Mouse (Mus musculus): ENCODE data around the gene Adcy3. TPM values are rescaled to one million over a fixed set of nuclear protein-coding genes. Genes with fewer than 3 reads are reported as not detected.
A peak's percentile ranks its signal among the peaks of the same experiment; 100 is the strongest.

Adcy3 gene
- polyA plus RNA-seq, 1 experiment from 2014 or later = 6.8 TPM

GRCm38 (mm10) chr12:4188171-4189059, 55.5 kb downstream of the Adcy3 start:
- H3K4me3 ChIP-seq = no peak overlapping the region

GRCm38 (mm10) chr12:4189060-4189447, 56.2 kb downstream of the Adcy3 start:
- peaks cover 11% of the 10 kb centered on the region for H3K4me1 ChIP-seq
- no peak overlapping the region for H3K4me2 ChIP-seq (replicated peaks)
- no peaks in the 10 kb centered on the region for H3K36me3 ChIP-seq
- H3K9ac ChIP-seq (replicated peaks) = no peak overlapping the region
- H3K9me3 ChIP-seq = no peaks in the 10 kb centered on the region
- no peaks in the 10 kb centered on the region for H3K27me3 ChIP-seq
- no peak overlapping the region for H3K27ac ChIP-seq (replicated peaks)
- WGBS = 35% methylated on average over 5 of the region's 5 CpGs
- ATAC-seq (ENCODE audit: low FRiP score, low read depth) = no peak
- no peak overlapping the region for H3K4me3 ChIP-seq

More at GRCm38 (mm10) chr12:4188171-4189059, 55.5 kb downstream of the Adcy3 start:
- Histone ChIP-seq H3K4me2 (replicated peaks) (no peak overlapping the region), H3K27me3 (no peaks in the 10 kb centered on the region), H3K9me3 (no peaks in the 10 kb centered on the region), H3K4me1 (peaks cover 11% of the 10 kb centered on the region), H3K9ac (replicated peaks) (no peak overlapping the region), H3K27ac (replicated peaks) (peak overlapping the region; percentile 49), H3K36me3 (no peaks in the 10 kb centered on the region)
- 33% methylated on average over 14 of the region's 14 CpGs for WGBS
- ATAC-seq (ENCODE audit: low FRiP score, low read depth) = peak; percentile 84

DNA sequence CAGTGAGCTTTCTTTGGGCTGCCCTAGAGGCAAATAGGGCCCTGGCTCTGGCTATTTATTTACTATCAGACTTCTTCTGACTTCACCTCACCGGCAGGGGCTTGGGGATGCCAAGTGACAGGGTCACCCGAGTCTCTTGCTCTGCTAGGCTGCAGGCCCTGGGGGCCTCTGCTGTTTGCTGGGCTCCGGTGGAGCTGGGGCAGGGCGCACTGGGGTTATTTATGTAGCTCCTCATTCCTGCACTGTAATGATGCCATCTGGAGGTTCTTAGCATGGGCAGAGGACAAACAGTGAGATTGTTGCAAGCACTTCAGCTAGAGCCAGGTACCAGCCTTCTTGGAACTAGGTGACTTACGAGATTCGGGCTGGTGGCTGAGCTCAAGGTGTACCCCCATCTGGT, 59.6 kb downstream of the Adcy3 start:
- H3K4me3 ChIP-seq = no peak overlapping the region
- no peak overlapping the region for H3K9ac ChIP-seq (replicated peaks)
- no peak overlapping the region for H3K4me2 ChIP-seq (replicated peaks)
- ATAC-seq (ENCODE audit: low FRiP score, low read depth) = no peak
- WGBS = 83% methylated on average over 6 of the region's 6 CpGs
- no peaks in the 10 kb centered on the region for H3K27me3 ChIP-seq
- H3K36me3 ChIP-seq = no peaks in the 10 kb centered on the region
- H3K9me3 ChIP-seq = no peaks in the 10 kb centered on the region
- no peak overlapping the region for H3K27ac ChIP-seq (replicated peaks)
- peaks cover 11% of the 10 kb centered on the region for H3K4me1 ChIP-seq

DNA sequence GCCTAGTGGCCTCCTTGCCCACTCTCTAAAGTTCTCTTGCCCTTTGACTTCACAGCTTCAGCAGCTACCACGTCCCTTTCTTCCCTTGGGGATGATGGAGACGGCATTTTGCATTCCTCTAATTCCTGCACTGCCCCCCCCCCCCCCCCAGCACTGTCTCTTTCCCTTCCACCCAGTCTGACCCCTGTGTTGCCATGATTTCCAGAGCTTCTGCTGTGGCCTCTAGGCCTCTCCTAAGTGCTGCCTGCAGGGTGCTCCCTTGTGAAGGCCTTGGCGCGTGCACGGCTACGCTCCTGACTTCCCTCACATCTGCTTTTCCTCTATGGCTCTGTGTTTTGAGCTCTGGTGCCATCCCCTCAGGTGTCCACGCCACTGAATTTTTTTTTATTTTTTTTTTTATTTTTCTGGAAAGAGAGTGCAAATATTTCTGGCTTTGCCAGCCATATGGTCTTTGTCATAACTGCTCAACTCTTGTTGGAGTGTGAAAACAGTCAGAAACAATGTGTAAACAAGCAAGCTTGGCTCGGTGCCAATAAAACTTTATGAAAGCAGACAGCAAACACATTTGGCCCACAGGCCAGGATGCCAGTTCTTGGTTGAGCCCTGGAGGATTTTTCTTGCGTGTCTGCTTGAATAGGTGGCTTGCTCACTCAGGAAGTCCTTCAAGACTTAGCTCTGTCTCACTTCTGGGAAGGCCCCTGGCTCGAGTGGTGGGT, 60.3 kb downstream of the Adcy3 start:
- WGBS = 76% methylated on average over 9 of the region's 10 CpGs
- Histone ChIP-seq H3K4me2 (replicated peaks) (no peak overlapping the region), H3K36me3 (no peaks in the 10 kb centered on the region), H3K27ac (replicated peaks) (no peak overlapping the region), H3K9me3 (no peaks in the 10 kb centered on the region), H3K4me1 (peaks cover 7% of the 10 kb centered on the region; the same call in 1 of the 2 replicates), H3K9ac (replicated peaks) (no peak overlapping the region), H3K4me3 (no peak overlapping the region), H3K27me3 (no peaks in the 10 kb centered on the region)
- ATAC-seq (ENCODE audit: low FRiP score, low read depth) = no peak

DNA sequence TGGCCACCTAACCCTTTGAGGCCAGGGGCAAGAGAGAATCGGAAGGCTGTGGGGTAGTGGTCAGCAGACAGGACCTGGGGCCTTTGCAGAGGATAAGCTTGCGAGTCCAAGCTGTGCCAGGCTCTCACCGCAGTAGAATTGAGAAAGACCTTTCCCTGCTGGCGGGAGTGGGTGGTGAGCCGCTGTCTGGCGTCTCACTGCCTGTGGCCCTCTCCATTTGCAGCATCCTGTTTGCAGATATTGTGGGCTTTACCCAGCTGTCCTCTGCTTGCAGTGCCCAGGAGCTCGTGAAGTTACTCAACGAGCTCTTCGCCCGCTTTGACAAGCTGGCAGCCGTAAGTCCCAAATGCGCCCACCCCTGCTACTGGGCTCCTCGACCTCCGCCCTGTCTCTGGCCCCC, 61.7 kb downstream of the Adcy3 start:
- 94% methylated on average over 14 of the region's 14 CpGs for WGBS

GRCm38 (mm10) chr12:4198702-4199101, 65.8 kb downstream of the Adcy3 start:
- no peak for ATAC-seq (ENCODE audit: low FRiP score, low read depth)
- Histone ChIP-seq H3K9ac (replicated peaks) (no peak overlapping the region), H3K27ac (replicated peaks) (no peak overlapping the region), H3K4me1 (no peaks in the 10 kb centered on the region), H3K9me3 (no peaks in the 10 kb centered on the region), H3K27me3 (no peaks in the 10 kb centered on the region), H3K4me3 (no peak overlapping the region), H3K4me2 (replicated peaks) (no peak overlapping the region), H3K36me3 (peaks cover 10% of the 10 kb centered on the region; the same call in 1 of the 2 replicates)
- 96% methylated on average over 4 of the region's 4 CpGs for WGBS

More for the DNA sequence above, 61.7 kb downstream of the Adcy3 start:
- no peaks in the 10 kb centered on the region for H3K9me3 ChIP-seq
- no peak overlapping the region for H3K27ac ChIP-seq (replicated peaks)
- H3K27me3 ChIP-seq = no peaks in the 10 kb centered on the region
- H3K4me1 ChIP-seq = no peaks in the 10 kb centered on the region
- no peak overlapping the region for H3K4me3 ChIP-seq
- H3K9ac ChIP-seq (replicated peaks) = no peak overlapping the region
- no peak for ATAC-seq (ENCODE audit: low FRiP score, low read depth)
- H3K36me3 ChIP-seq = 0 out of 2 replicates have a peak, but pooled peaks cover 3% of the 10 kb centered on the region
- H3K4me2 ChIP-seq (replicated peaks) = no peak overlapping the region

DNA sequence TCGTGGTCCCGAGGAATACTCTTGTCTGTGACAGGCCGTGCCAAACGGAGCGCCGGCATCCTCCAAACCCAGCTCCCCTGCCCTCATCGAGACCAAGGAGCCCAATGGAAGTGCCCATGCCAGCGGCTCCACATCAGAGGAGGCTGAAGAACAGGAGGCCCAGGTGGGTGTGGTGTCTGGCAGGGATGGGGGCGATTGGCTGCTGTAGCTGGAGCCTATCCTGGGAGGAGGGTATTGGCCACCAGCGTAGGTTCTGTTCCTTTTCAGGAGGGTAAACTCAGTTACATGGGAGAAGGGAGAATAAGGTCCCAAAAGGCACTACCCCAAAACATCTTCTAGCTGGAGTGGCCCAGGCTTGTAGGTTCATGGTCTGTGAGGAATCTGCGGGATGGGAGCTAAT, 66.4 kb downstream of the Adcy3 start:
- ATAC-seq (ENCODE audit: low FRiP score, low read depth) = no peak
- WGBS = 95% methylated on average over 11 of the region's 11 CpGs
- H3K4me3 ChIP-seq = no peak overlapping the region

DNA sequence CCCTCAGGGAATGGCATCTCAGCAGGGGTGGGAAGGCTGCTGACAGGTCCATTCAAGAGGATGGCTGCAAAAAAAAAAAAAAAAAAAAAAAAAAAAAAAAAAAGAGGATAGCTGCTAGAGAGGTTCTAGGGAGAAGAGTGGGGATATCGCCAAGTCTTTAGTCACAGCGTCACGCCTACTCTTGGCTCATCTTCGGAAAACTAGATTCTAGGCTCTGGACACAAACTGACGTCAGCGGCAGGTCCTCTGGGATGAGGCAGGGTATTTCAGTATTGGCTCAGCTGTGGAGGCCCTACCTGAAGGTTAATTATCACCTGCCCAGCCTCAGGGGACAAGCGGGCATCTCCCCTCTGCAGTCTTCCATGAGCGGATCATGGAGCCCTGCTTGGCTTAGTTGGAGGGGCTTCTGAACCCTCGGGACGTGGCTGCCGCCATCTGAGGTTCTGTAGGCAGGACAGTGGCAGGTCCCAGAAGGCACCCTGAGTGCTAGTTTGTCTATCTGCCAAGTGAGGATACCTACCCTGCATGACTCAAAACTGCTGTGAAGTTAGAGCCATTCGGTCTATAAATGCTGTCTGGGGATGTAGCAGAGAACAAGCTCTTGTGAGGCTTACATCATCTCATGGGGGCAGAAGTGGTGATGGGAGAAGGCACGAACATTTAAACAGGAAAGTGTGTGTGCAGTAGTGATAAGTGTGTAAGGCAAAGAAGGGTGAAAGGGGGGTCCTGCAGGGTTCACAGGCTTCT, 68.7 kb downstream of the Adcy3 start:
- Histone ChIP-seq H3K36me3 (peaks cover 25% of the 10 kb centered on the region), H3K4me2 (replicated peaks) (no peak overlapping the region), H3K9ac (replicated peaks) (no peak overlapping the region), H3K4me3 (no peak overlapping the region), H3K4me1 (no peaks in the 10 kb centered on the region), H3K27me3 (no peaks in the 10 kb centered on the region), H3K27ac (replicated peaks) (no peak overlapping the region), H3K9me3 (no peaks in the 10 kb centered on the region)
- 87% methylated on average over 13 of the region's 13 CpGs for WGBS
- ATAC-seq (ENCODE audit: low FRiP score, low read depth) = no peak

More for the DNA sequence above, 66.4 kb downstream of the Adcy3 start:
- no peaks in the 10 kb centered on the region for H3K9me3 ChIP-seq
- no peak overlapping the region for H3K27ac ChIP-seq (replicated peaks)
- no peaks in the 10 kb centered on the region for H3K27me3 ChIP-seq
- no peaks in the 10 kb centered on the region for H3K4me1 ChIP-seq
- peaks cover 10% of the 10 kb centered on the region; the same call in 1 of the 2 replicates for H3K36me3 ChIP-seq
- H3K4me2 ChIP-seq (replicated peaks) = no peak overlapping the region
- H3K9ac ChIP-seq (replicated peaks) = no peak overlapping the region

- no peak overlapping the region for H3K4me3 ChIP-seq
- H3K9ac ChIP-seq (replicated peaks) = no peak overlapping the region
- no peaks in the 10 kb centered on the region for H3K9me3 ChIP-seq
- no peaks in the 10 kb centered on the region for H3K27me3 ChIP-seq
- no peaks in the 10 kb centered on the region for H3K4me1 ChIP-seq
- ATAC-seq (ENCODE audit: low FRiP score, low read depth) = no peak
- no peak overlapping the region for H3K27ac ChIP-seq (replicated peaks)
- H3K36me3 ChIP-seq = peaks cover 30% of the 10 kb centered on the region
- no peak overlapping the region for H3K4me2 ChIP-seq (replicated peaks)
- WGBS = 92% methylated on average over 4 of the region's 4 CpGs
Measured at GRCm38 (mm10) chr12:4202206-4202605, 69.3 kb downstream of the Adcy3 start.

GRCm38 (mm10) chr12:4206106-4206505, 73.2 kb downstream of the Adcy3 start:
- no peak overlapping the region for H3K4me3 ChIP-seq
- no peak overlapping the region for H3K9ac ChIP-seq (replicated peaks)
- H3K36me3 ChIP-seq = peaks cover 38% of the 10 kb centered on the region
- H3K27me3 ChIP-seq = no peaks in the 10 kb centered on the region
- no peak overlapping the region for H3K4me2 ChIP-seq (replicated peaks)
- no peak for ATAC-seq (ENCODE audit: low FRiP score, low read depth)
- WGBS = 94% methylated on average over 11 of the region's 11 CpGs
- no peaks in the 10 kb centered on the region for H3K9me3 ChIP-seq
- H3K4me1 ChIP-seq = no peaks in the 10 kb centered on the region
- H3K27ac ChIP-seq (replicated peaks) = no peak overlapping the region

GRCm38 (mm10) chr12:4208405-4209133, 75.7 kb downstream of the Adcy3 start:
- 0 out of 2 replicates have a peak, but pooled peaks have one; percentile 27 for ATAC-seq (ENCODE audit: low FRiP score, low read depth)
- H3K36me3 ChIP-seq = peaks cover 47% of the 10 kb centered on the region
- no peak overlapping the region for H3K9ac ChIP-seq (replicated peaks)

More at GRCm38 (mm10) chr12:4208405-4209133, 75.7 kb downstream of the Adcy3 start:
- no peaks in the 10 kb centered on the region for H3K27me3 ChIP-seq
- no peaks in the 10 kb centered on the region for H3K9me3 ChIP-seq
- 83% methylated on average over 15 of the region's 15 CpGs for WGBS
- no peaks in the 10 kb centered on the region for H3K4me1 ChIP-seq
- no peak overlapping the region for H3K4me3 ChIP-seq
- H3K27ac ChIP-seq (replicated peaks) = no peak overlapping the region
- H3K4me2 ChIP-seq (replicated peaks) = no peak overlapping the region

All from midbrain, embryonic 12.5 days (tissue).